In genomic region chr1:93755291-93755610, GRCm38 (mm10) we compare ENCODE assay signal across 8 mouse cellular contexts. TPM values are rescaled to one million over a fixed set of nuclear protein-coding genes. Genes with fewer than 3 reads are reported as not detected.
DNase-seq lines count a peak whose midpoint lies in the region; ATAC-seq and TF ChIP-seq lines count a peak whose summit lies in the region.

No protein-coding gene starts in this region.

- H3K9me3 ChIP-seq in heart, embryonic 11.5 days (replicated peaks; ENCODE audit: control insufficient read depth, low read length): no peaks in the 10 kb centered on the region
- H3K9me3 ChIP-seq in forebrain, embryonic 11.5 days (ENCODE audit: control insufficient read depth, low read length): no peaks in the 10 kb centered on the region
- no peaks in the 10 kb centered on the region for H3K9me3 ChIP-seq in liver, embryonic 14.5 days (ENCODE audit: control insufficient read depth, low read length)

- H3K27me3 ChIP-seq in heart, embryonic 11.5 days (ENCODE audit: control insufficient read depth, insufficient read depth, low read length): no peaks in the 10 kb centered on the region
- no peaks in the 10 kb centered on the region for H3K27me3 ChIP-seq in C2C12 (ENCODE audit: control insufficient read depth, insufficient read depth, insufficient read length)
- H3K27me3 ChIP-seq in forebrain, embryonic 11.5 days (ENCODE audit: control insufficient read depth, insufficient read depth, low read length): no peaks in the 10 kb centered on the region
- no peaks in the 10 kb centered on the region for H3K27me3 ChIP-seq in liver, embryonic 14.5 days (ENCODE audit: control insufficient read depth, insufficient read depth, low read length)

- TF ChIP-seq EP300 in liver, embryonic 14.5 days (IDR thresholded peaks at IDR 0.05; ENCODE audit: low read depth): no peak

- peak overlapping the region; percentile 76 for H3ac ChIP-seq in C2C12 (ENCODE audit: control insufficient read depth, insufficient read length, low read depth)

- H3K9ac ChIP-seq in heart, embryonic 11.5 days (ENCODE audit: low read depth, low read length): peak overlapping the region; percentile 88
- H3K9ac ChIP-seq in forebrain, embryonic 11.5 days (ENCODE audit: low read length): peak overlapping the region; percentile 87
- H3K9ac ChIP-seq in liver, embryonic 14.5 days (replicated peaks): peak overlapping the region; percentile 85

- H3K4me1 ChIP-seq in heart, embryonic 11.5 days (ENCODE audit: control insufficient read depth, insufficient read depth, low read length): peaks cover 7% of the 10 kb centered on the region
- peaks cover 7% of the 10 kb centered on the region; the same call in 1 of the 2 replicates for H3K4me1 ChIP-seq in forebrain, embryonic 11.5 days (replicated peaks; ENCODE audit: control insufficient read depth, insufficient read depth, low read length)
- peaks cover 33 to 34% of the 10 kb centered on the region in 2 experiments for H3K4me1 ChIP-seq in liver, embryonic 14.5 days (replicated peaks; ENCODE audit: control insufficient read depth in 2 of 2, insufficient read depth in 2 of 2, low read length in 1 of 2)

- TF ChIP-seq CTCF in C2C12 (IDR thresholded peaks at IDR 0.05; ENCODE audit: control insufficient read depth, insufficient read depth, insufficient read length): no peak
- no peak for TF ChIP-seq CTCF in liver, embryonic 14.5 days (IDR thresholded peaks at IDR 0.05; ENCODE audit: low read depth)

- H3K4me3 ChIP-seq in heart, embryonic 11.5 days (ENCODE audit: low read depth, low read length): peak overlapping the region; percentile 78
- H3K4me3 ChIP-seq in C2C12 (ENCODE audit: insufficient read depth, poor library complexity, severe bottlenecking): peak overlapping the region; percentile 83
- peak overlapping the region; percentile 95 for H3K4me3 ChIP-seq in forebrain, embryonic 11.5 days (ENCODE audit: low read depth, low read length)
- H3K4me3 ChIP-seq in liver, embryonic 14.5 days (ENCODE audit: insufficient read depth in 1 of 2, low read depth in 2 of 2, low read length in 2 of 2): peak overlapping the region; percentile 71 to 90

- peaks cover 97% of the 10 kb centered on the region for H3K79me2 ChIP-seq in C2C12 (ENCODE audit: control insufficient read depth, insufficient read depth)

- ATAC-seq in heart, embryonic 11.5 days (replicated peaks; ENCODE audit: insufficient number of reproducible peaks, low FRiP score, low TSS enrichment): no peak
- ATAC-seq in forebrain, embryonic 11.5 days (replicated peaks; ENCODE audit: low FRiP score): no peak
- no peak for ATAC-seq in liver, embryonic 14.5 days (ENCODE audit: insufficient read depth)
- ATAC-seq in frontal cortex, adult (ENCODE audit: low TSS enrichment): no peak; the same call in 1 of the 2 replicates

- H3K4me2 ChIP-seq in heart, embryonic 11.5 days: peak overlapping the region; percentile 77
- H3K4me2 ChIP-seq in forebrain, embryonic 11.5 days (ENCODE audit: low read depth, low read length, severe bottlenecking): peak overlapping the region; percentile 92
- peak overlapping the region; percentile 99 for H3K4me2 ChIP-seq in liver, embryonic 14.5 days (ENCODE audit: low read depth)

- H3K36me3 ChIP-seq in heart, embryonic 11.5 days (ENCODE audit: control insufficient read depth, insufficient read depth, low read length): peaks cover 4% of the 10 kb centered on the region
- H3K36me3 ChIP-seq in C2C12 (ENCODE audit: control insufficient read depth, insufficient read depth): peaks cover 2% of the 10 kb centered on the region
- H3K36me3 ChIP-seq in forebrain, embryonic 11.5 days (ENCODE audit: control insufficient read depth, insufficient read depth, low read length): no peaks in the 10 kb centered on the region
- H3K36me3 ChIP-seq in liver, embryonic 14.5 days (replicated peaks; ENCODE audit: control insufficient read depth, insufficient read depth, low read depth): peaks cover 4% of the 10 kb centered on the region; the same call in 1 of the 2 replicates

- WGBS in heart, embryonic 11.5 days (ENCODE audit: insufficient replicate concordance): under 1% methylated on average over 13 of the region's 13 CpGs
- WGBS in forebrain, embryonic 11.5 days: 1% methylated on average over 13 of the region's 13 CpGs
- WGBS in liver, embryonic 14.5 days (ENCODE audit: insufficient replicate concordance): under 1% methylated on average over 13 of the region's 13 CpGs

- peaks cover 59% of the 10 kb centered on the region for H3K79me3 ChIP-seq in C2C12 (ENCODE audit: low read depth)

- no peak for DNase-seq in heart, adult 8-10 months (ENCODE audit: low spot score)
- DNase-seq in forebrain, embryonic 11.5 days (ENCODE audit: low spot score): no peak
- DNase-seq in liver, embryonic 14.5 days (ENCODE audit: low read depth in 3 of 3, low spot score in 3 of 3): peak in 1 of 3 experiments; percentile 32
- no peak for DNase-seq in frontal cortex, postnatal 14 days (ENCODE audit: low spot score in 2 of 2)
- no peak for DNase-seq in frontal cortex, postnatal 36 days (ENCODE audit: low spot score in 2 of 2)

- H3K27ac ChIP-seq in heart, embryonic 11.5 days (ENCODE audit: low read depth, low read length): peak overlapping the region; percentile 88
- H3K27ac ChIP-seq in forebrain, embryonic 11.5 days (ENCODE audit: low read depth, low read length): peak overlapping the region; percentile 78
- H3K27ac ChIP-seq in liver, embryonic 14.5 days: peak overlapping the region; percentile 71

TF ChIP-seq in C2C12, 6 proteins besides CTCF, POLR2A, EP300 and RAD21:
- no peak for TF ChIP-seq CEBPB (IDR thresholded peaks at IDR 0.05; ENCODE audit: low read depth)

RNA-seq across cellular contexts. Expression of gene Thap4, which starts 0.6 kb away (rescaled TPM):
- 49.5 and 53.3 TPM in 2 replicates for polyA plus RNA-seq in heart, embryonic 11.5 days (2014; fragmentation: Nextera tagmentation; extraction: Ambion mirVana)
- 10 to 100 TPM; 70.4 to 90.9 (median 77.0) TPM for total RNA-seq in heart, adult 8-10 months (2022)
- polyA plus RNA-seq in C2C12 (2012; fragmentation: generic; extraction: Trizol): 65.2 TPM
- 36.5 and 37.1 TPM in 2 replicates for polyA plus RNA-seq in forebrain, embryonic 11.5 days (2014; fragmentation: Nextera tagmentation; extraction: Ambion mirVana)
- polyA plus RNA-seq in liver, embryonic 14.5 days (2012; rRNA removed): 8.5 and 10.5 TPM in 2 replicates
- 11.5 and 11.7 TPM in 2 replicates for polyA plus RNA-seq in liver, embryonic 14.5 days (2014; fragmentation: Nextera tagmentation; extraction: Ambion mirVana)

RNA-seq across cellular contexts. Expression of gene Atg4b, which starts 4.0 kb away (rescaled TPM):
- polyA plus RNA-seq in heart, embryonic 11.5 days (2014; fragmentation: Nextera tagmentation; extraction: Ambion mirVana): 70.6 and 70.9 TPM in 2 replicates
- total RNA-seq in heart, adult 8-10 months (2022): 10 to 100 TPM; 28.5 to 35.3 (median 34.6) TPM
- polyA plus RNA-seq in C2C12 (2012; fragmentation: generic; extraction: Trizol): 43.4 TPM
- 89.9 and 93.3 TPM in 2 replicates for polyA plus RNA-seq in forebrain, embryonic 11.5 days (2014; fragmentation: Nextera tagmentation; extraction: Ambion mirVana)
- polyA plus RNA-seq in liver, embryonic 14.5 days (2012; rRNA removed): 18.6 and 22.6 TPM in 2 replicates
- polyA plus RNA-seq in liver, embryonic 14.5 days (2014; fragmentation: Nextera tagmentation; extraction: Ambion mirVana): 64.3 and 68.2 TPM in 2 replicates

RNA-seq across cellular contexts. Expression of gene Dtymk, which starts 46.5 kb away (rescaled TPM):
- 201 and 206 TPM in 2 replicates for polyA plus RNA-seq in heart, embryonic 11.5 days (2014; fragmentation: Nextera tagmentation; extraction: Ambion mirVana)
- 10 to 100 TPM; 20.2 to 24.3 (median 20.9) TPM for total RNA-seq in heart, adult 8-10 months (2022)
- polyA plus RNA-seq in C2C12 (2012; fragmentation: generic; extraction: Trizol): 255 TPM
- 267 and 282 TPM in 2 replicates for polyA plus RNA-seq in forebrain, embryonic 11.5 days (2014; fragmentation: Nextera tagmentation; extraction: Ambion mirVana)
- 99.0 and 128 TPM in 2 replicates for polyA plus RNA-seq in liver, embryonic 14.5 days (2012; rRNA removed)
- 148 and 150 TPM in 2 replicates for polyA plus RNA-seq in liver, embryonic 14.5 days (2014; fragmentation: Nextera tagmentation; extraction: Ambion mirVana)

RNA-seq across cellular contexts. Expression of gene Ing5, which starts 48.5 kb away (rescaled TPM):
- polyA plus RNA-seq in heart, embryonic 11.5 days (2014; fragmentation: Nextera tagmentation; extraction: Ambion mirVana): 14.4 and 15.5 TPM in 2 replicates
- total RNA-seq in heart, adult 8-10 months (2022): 10 to 100 TPM; 10.3 to 15.0 (median 13.6) TPM
- 6.1 TPM for polyA plus RNA-seq in C2C12 (2012; fragmentation: generic; extraction: Trizol)
- 22.9 and 24.9 TPM in 2 replicates for polyA plus RNA-seq in forebrain, embryonic 11.5 days (2014; fragmentation: Nextera tagmentation; extraction: Ambion mirVana)
- 5.3 and 6.9 TPM in 2 replicates for polyA plus RNA-seq in liver, embryonic 14.5 days (2012; rRNA removed)
- 7.6 and 9.6 TPM in 2 replicates for polyA plus RNA-seq in liver, embryonic 14.5 days (2014; fragmentation: Nextera tagmentation; extraction: Ambion mirVana)
